Mouse (Mus musculus) embryonic facial prominence, embryonic 12.5 days (tissue): ENCODE data around the gene Cox8b. TPM values are rescaled to one million over a fixed set of nuclear protein-coding genes. Genes with fewer than 3 reads are reported as not detected.

Experiments
- ATAC-seq: fragments of 200-750 bp; cut with Nextera tagmentation; 2 replicates; pipeline ENCODE4 v1.8.0; 2017; ENCODE audit not compliant: insufficient number of reproducible peaks, insufficient read depth, low FRiP score, low TSS enrichment
- H3K27ac ChIP-seq: fragments of 300-500 bp; sonication (generic); 2 replicates; pipeline ENCODE4 v1.5.1; 2016; ENCODE audit warnings: mild to moderate bottlenecking
- H3K27me3 ChIP-seq: fragments of 300-500 bp; sonication (generic); 2 replicates; pipeline ENCODE4 v1.6.1; 2016; ENCODE audit warnings: mild to moderate bottlenecking, moderate library complexity
- H3K36me3 ChIP-seq: fragments of 300-500 bp; sonication (generic); 2 replicates; pipeline ENCODE4 v1.6.1; 2016; ENCODE audit warnings: mild to moderate bottlenecking
- H3K4me1 ChIP-seq: fragments of 300-500 bp; sonication (generic); 2 replicates; pipeline ENCODE4 v1.6.1; 2016
- H3K4me2 ChIP-seq: fragments of 300-500 bp; sonication (generic); replicated peaks from 2 replicates; pipeline ENCODE4 v1.6.1; 2016; ENCODE audit warnings: mild to moderate bottlenecking, moderate library complexity
- H3K4me3 ChIP-seq: fragments of 300-500 bp; sonication (generic); 2 replicates; pipeline ENCODE4 v1.5.1; 2016; ENCODE audit warnings: mild to moderate bottlenecking
- H3K9ac ChIP-seq: fragments of 300-500 bp; sonication (generic); 2 replicates; pipeline ENCODE4 v1.6.1; 2016; ENCODE audit warnings: mild to moderate bottlenecking, moderate library complexity
- H3K9me3 ChIP-seq: fragments of 300-500 bp; sonication (generic); 2 replicates; pipeline ENCODE4 v1.6.1; 2016; ENCODE audit warnings: mild to moderate bottlenecking, moderate library complexity
- WGBS: fragments of 180-500 bp; shearing (Covaris S2); methylation state at CpG from one replicate; pipeline ENCODE4 v1.1.7; 2016; 5-methylcytosine and 5-hydroxymethylcytosine counted together
- polyA plus RNA-seq: library from polyadenylated mRNA; unstranded; fragments of >200 nt; fragmentation: Nextera tagmentation; extraction: Ambion mirVana; gene quantifications from 2 replicates; pipeline ENCODE4 v1.2.1, GENCODE M21; 2016

The Cox8b gene
- polyA plus RNA-seq, 1 experiment from 2014 or later = 2.4 TPM

DNA sequence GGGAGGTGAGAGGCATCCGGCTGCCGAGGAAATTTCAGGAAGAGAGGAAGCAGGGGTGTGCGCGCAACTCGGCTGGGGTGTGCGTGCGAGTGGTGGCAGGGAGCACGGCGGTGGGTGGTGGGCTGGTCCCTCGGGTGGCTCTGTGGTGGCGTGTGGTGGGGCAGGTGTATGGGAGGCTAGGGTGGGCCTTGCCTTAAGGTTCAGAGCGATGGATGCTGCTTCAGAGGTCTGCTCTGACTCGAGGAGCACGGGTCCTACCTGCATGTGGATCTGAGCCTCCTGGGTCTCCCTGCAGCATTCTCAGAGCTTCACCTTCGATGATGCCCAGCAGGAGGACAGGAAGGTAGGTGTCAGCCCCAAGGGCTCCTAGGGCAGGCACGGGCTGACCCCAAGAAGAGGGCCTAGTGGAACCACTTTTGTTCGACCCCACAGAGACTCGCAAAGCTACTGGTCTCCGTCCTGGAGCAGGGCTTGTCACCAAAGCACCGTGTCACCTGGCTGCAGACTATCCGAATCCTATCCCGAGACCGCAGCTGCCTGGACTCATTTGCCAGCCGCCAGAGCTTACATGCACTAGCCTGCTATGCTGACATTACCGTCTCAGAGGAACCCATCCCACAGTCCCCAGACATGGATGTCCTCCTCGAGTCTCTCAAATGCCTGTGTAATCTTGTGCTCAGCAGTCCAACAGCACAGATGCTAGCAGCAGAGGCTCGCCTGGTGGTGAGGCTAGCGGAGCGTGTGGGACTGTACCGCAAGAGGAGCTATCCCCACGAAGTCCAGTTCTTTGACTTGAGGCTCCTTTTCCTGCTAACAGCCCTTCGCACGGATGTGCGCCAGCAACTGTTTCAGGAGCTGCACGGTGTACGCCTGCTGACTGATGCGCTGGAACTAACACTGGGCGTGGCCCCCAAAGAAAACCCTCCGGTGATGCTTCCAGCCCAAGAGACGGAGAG is 42.4 kb downstream of the Cox8b start, which contains the start of gene Bet1l:
Gene Bet1l, minus strand, starts transcription at position 28 of the 956 bp plus-strand sequence.
- H3K4me1 ChIP-seq = peaks cover 21% of the 10 kb centered on the region
- WGBS = 38% methylated on average over 40 of the region's 40 CpGs
- H3K9me3 ChIP-seq = no peaks in the 10 kb centered on the region
- ATAC-seq = peak; percentile 14
- H3K27ac ChIP-seq = peak within 1 kb of the TSS; percentile 87
- peak within 1 kb of the TSS; percentile 99 for H3K4me2 ChIP-seq
- H3K4me3 ChIP-seq = peak within 1 kb of the TSS; percentile 75
- H3K9ac ChIP-seq = peak within 1 kb of the TSS; percentile 89
- H3K36me3 ChIP-seq = peaks cover 57% of the 10 kb centered on the region
- no peaks in the 10 kb centered on the region for H3K27me3 ChIP-seq

DNA sequence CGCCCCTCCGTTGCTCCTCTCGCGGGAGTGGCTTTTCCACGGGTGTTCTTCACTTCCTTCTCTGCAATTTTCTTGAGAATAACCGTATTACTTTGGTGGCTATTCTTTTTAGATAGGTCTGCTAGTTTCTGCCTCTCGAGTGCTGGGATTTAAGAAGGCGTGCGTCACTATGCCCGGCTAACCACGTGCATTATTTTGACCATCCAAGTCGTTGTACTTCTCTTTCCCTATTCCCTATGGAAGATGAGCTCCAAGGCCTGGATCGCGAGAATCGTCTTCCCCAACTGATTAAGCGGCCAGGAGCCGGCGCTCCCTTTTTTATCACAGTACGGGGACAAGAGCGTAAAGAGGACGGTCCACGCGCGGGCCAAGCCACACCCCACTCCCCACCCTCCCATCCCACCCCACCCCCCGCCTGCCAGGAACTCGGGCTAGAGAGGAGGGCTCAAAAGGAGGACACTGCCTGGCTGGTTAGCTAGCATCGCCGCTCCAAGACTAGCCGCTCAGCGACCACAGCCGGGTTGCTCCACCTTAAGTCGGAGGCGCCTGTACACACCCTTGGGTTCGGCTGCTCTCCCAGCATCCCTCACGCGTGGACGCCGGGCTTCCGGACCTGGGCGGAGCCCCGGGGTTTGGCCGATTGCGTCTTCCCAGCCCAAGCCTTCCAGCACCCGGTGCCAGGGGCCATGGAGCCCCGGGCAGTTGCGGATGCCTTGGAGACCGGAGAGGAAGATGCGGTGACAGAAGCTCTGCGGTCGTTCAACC is 43.3 kb downstream of the Cox8b start, which contains the start of gene Ric8a:
Gene Ric8a, plus strand, starts transcription at position 173 of the 765 bp plus-strand sequence.
- H3K27me3 ChIP-seq = no peaks in the 10 kb centered on the region
- peaks cover 57% of the 10 kb centered on the region for H3K36me3 ChIP-seq
- peaks cover 21% of the 10 kb centered on the region for H3K4me1 ChIP-seq

DNA sequence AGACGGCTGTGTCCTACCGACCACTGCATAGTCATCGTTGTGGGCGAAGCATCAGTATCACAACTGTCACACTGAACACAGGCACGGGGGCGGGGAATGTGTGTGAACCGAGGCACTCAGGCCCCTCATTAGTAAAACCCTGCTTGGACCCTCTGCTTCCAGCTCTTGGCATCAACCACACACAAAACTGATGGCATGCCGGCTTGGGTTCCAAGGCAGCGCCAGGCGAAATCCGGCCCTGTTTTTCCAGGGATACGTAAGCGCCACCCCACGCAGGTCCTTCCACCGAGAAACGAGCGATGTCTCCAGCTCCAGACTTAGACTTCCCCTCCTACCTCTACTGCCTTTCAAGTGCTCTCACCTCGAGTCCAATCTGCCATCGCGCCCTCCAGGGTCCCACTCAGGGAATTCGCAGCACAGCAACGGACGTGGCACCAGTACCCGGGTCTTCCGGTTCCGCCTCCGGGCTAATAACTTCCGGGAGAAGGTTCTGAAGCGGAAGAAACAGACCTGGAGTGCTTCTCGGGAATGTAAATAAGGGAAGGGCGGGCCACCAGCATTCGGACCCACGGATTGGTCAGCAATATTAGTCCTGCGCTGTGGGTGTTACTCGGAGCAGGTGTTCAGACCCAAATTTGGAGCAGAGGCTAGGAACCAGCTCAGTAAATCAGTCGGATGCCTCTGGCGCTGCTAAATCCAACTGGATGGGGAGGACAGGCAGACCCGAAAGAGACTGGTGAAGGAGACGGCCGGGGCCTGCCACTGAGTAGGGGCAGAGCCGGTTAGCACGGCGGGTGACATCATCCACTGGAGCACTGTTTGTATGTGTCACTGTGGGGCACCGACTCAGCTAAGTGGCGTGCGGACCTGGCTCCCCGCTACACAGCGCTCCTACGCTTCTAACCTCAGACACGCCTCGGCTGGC is 44.1 kb downstream of the Cox8b start, which contains the start of gene Gm45785:
Gene Gm45785, minus strand, starts transcription at position 472 of the 925 bp plus-strand sequence.
- ATAC-seq = peak; percentile 61; the same call in 1 of the 2 replicates
- Histone ChIP-seq H3K27me3 (no peaks in the 10 kb centered on the region), H3K4me3 (peak within 1 kb of the TSS; percentile 75), H3K27ac (peak within 1 kb of the TSS; percentile 87), H3K9ac (peak within 1 kb of the TSS; percentile 89), H3K36me3 (peaks cover 55% of the 10 kb centered on the region), H3K9me3 (no peaks in the 10 kb centered on the region), H3K4me2 (peak within 1 kb of the TSS; percentile 99), H3K4me1 (peaks cover 21% of the 10 kb centered on the region)
- 1% methylated on average over 51 of the region's 51 CpGs for WGBS

More for the DNA sequence above, 43.3 kb downstream of the Cox8b start, which contains the start of gene Ric8a:
- Histone ChIP-seq H3K4me3 (peak within 1 kb of the TSS; percentile 75), H3K27ac (peak within 1 kb of the TSS; percentile 87), H3K4me2 (peak within 1 kb of the TSS; percentile 99), H3K9me3 (no peaks in the 10 kb centered on the region), H3K9ac (peak within 1 kb of the TSS; percentile 89)
- ATAC-seq = peak; percentile 74
- under 1% methylated on average over 49 of the region's 50 CpGs for WGBS

DNA sequence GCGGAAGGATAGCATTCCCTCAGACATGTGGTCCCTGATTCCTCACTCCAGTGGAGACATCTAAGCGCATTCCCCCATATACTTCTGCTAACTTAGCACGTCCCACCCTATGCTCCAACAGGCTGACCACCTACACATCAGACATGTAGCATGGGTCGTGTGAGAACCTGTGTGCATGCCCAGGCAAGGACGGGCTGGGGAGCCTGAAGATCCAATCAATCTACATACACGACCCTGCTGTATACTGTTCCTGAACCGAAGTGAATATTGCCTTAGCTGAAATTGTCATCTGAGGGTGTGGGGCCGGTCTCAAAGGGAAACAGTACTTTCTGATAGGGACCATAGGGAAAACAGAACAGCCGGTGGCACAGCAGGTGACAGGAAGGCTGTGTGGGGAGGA is 45.1 kb downstream of the Cox8b start:
- H3K27ac ChIP-seq = no peak overlapping the region

DNA sequence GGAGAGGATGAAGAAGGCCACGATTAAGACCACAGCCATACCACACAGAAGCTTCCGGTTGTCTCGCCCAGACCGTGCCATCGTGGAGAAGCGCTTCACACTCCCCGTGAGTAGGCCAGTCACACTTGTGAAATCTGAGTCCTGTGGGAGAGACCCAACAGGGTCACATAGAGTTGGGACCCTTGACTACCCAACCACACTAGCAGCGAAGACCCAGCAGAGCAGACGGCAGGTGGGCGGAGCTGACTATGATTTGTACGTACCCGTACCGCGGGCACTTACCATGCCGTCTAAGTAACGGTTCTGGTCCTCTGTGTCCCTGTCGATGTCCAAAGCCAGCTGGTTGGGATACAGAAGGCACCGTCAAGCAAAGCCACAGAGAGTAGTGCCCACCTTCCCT is 45.8 kb downstream of the Cox8b start:
- Histone ChIP-seq H3K4me2 (no peak overlapping the region), H3K27ac (no peak overlapping the region), H3K9ac (no peak overlapping the region), H3K36me3 (peaks cover 43% of the 10 kb centered on the region), H3K4me3 (no peak overlapping the region), H3K9me3 (no peaks in the 10 kb centered on the region), H3K27me3 (no peaks in the 10 kb centered on the region), H3K4me1 (peaks cover 21% of the 10 kb centered on the region)
- no peak for ATAC-seq
- 95% methylated on average over 18 of the region's 18 CpGs for WGBS

More for the DNA sequence above, 45.1 kb downstream of the Cox8b start:
- no peak for ATAC-seq
- Histone ChIP-seq H3K36me3 (peaks cover 49% of the 10 kb centered on the region), H3K4me2 (peak overlapping the region; percentile 99), H3K4me3 (peak overlapping the region; percentile 75), H3K4me1 (peaks cover 21% of the 10 kb centered on the region), H3K27me3 (no peaks in the 10 kb centered on the region), H3K9me3 (no peaks in the 10 kb centered on the region), H3K9ac (peak overlapping the region; percentile 89)
- WGBS = 79% methylated on average over 9 of the region's 9 CpGs

DNA sequence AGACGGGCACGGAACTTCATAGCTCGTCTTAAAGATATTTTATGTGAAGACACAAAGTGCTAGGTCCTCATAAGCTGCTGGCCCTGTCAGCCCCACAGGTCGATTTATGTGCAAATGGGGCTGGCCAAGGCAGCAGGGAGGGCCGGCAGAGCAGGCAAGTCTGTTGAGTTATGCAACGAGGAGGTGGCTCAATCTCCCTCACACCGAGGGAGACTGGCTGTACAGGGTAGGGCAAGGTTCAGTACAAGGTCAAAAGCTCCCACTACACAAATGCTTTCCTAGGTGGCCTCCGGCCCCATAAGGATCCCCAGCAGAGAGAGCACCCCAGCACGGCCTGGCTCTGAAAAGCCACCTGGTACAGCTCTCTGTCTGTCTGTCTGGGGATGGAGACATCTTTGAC is 46.9 kb downstream of the Cox8b start:
- no peak for ATAC-seq
- no peak overlapping the region for H3K9ac ChIP-seq
- H3K4me1 ChIP-seq = peaks cover 14% of the 10 kb centered on the region
- H3K27ac ChIP-seq = no peak overlapping the region
- 87% methylated on average over 9 of the region's 9 CpGs for WGBS
- H3K4me2 ChIP-seq = no peak overlapping the region
- H3K36me3 ChIP-seq = peaks cover 34% of the 10 kb centered on the region
- H3K9me3 ChIP-seq = no peaks in the 10 kb centered on the region
- no peak overlapping the region for H3K4me3 ChIP-seq
- H3K27me3 ChIP-seq = no peaks in the 10 kb centered on the region

DNA sequence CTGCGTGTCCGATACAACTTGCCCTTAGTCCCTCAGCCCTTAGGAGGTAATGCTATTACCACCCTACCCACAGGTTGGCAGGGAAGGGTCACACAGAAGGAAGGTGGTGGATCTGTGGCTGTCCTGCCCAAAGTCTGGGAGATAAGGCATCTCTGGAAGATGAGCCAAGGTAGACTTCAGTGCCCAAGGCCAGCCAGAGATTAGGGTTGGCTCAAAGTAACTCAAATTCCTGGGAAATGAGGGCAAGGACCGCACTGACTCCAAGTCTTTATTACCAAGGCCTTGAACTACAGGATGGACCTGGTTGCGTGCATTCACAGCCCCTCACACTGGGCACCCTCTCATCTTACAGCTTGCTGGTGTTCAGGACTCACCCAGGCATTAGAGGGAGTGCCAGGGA is 48.3 kb downstream of the Cox8b start:
- H3K27ac ChIP-seq = no peak overlapping the region
- H3K9ac ChIP-seq = no peak overlapping the region
- H3K36me3 ChIP-seq = peaks cover 34% of the 10 kb centered on the region
- WGBS = 96% methylated on average over 4 of the region's 4 CpGs
- H3K4me1 ChIP-seq = peaks cover 7% of the 10 kb centered on the region
- no peak overlapping the region for H3K4me3 ChIP-seq
- no peak overlapping the region for H3K4me2 ChIP-seq
- ATAC-seq = no peak
- H3K27me3 ChIP-seq = no peaks in the 10 kb centered on the region
- H3K9me3 ChIP-seq = no peaks in the 10 kb centered on the region

Other genes starting within 250 kb of the Cox8b start
- 0.01 and 0.03 TPM in 2 replicates for gene Olfr539, start 240.5 kb downstream of the Cox8b start, polyA plus RNA-seq
- gene Olfr45, start 218.5 kb downstream of the Cox8b start, polyA plus RNA-seq = not detected in 2 replicates
- not detected in 2 replicates for gene Olfr541, start 203.2 kb downstream of the Cox8b start, polyA plus RNA-seq
- gene Cyp2e1, start 136.7 kb downstream of the Cox8b start, polyA plus RNA-seq = not detected in 2 replicates
- 0.14 and 0.33 TPM in 2 replicates for gene Syce1, start 112.6 kb downstream of the Cox8b start, polyA plus RNA-seq
- 3.7 and 4.2 TPM in 2 replicates for gene Zfp941, start 78.3 kb downstream of the Cox8b start, polyA plus RNA-seq
- gene Urah, start 65.4 kb downstream of the Cox8b start, polyA plus RNA-seq = 2.1 and 2.6 TPM in 2 replicates
- not detected in 2 replicates for gene Scgb1c1, start 54.9 kb downstream of the Cox8b start, polyA plus RNA-seq
- gene Odf3, start 52.6 kb downstream of the Cox8b start, polyA plus RNA-seq = not detected in 2 replicates
- gene Gm45785, start 44.1 kb downstream of the Cox8b start, polyA plus RNA-seq = not detected in 2 replicates
- gene Ric8a, start 43.5 kb downstream of the Cox8b start, polyA plus RNA-seq = 69.2 and 76.6 TPM in 2 replicates
- 36.0 and 44.3 TPM in 2 replicates for gene Bet1l, start 42.9 kb downstream of the Cox8b start, polyA plus RNA-seq
- 274 and 291 TPM in 2 replicates for gene Psmd13, start 18.5 kb downstream of the Cox8b start, polyA plus RNA-seq
- 25.3 and 26.1 TPM in 2 replicates for gene Sirt3, start 18.1 kb downstream of the Cox8b start, polyA plus RNA-seq
- gene Nlrp6, start 20.5 kb upstream of the Cox8b start, polyA plus RNA-seq = 0.13 and 0.23 TPM in 2 replicates
- 23.0 and 24.4 TPM in 2 replicates for gene Pgghg, start 40.9 kb upstream of the Cox8b start, polyA plus RNA-seq
- gene Ifitm5, start 49.8 kb upstream of the Cox8b start, polyA plus RNA-seq = 4.2 and 4.5 TPM in 2 replicates
- gene Gm45717, start 55.5 kb upstream of the Cox8b start, polyA plus RNA-seq = 0.65 TPM in 1 of 2 replicates, not detected in the other
- 864 and 899 TPM in 2 replicates for gene Ifitm2, start 55.5 kb upstream of the Cox8b start, polyA plus RNA-seq
- gene Ifitm1, start 66.8 kb upstream of the Cox8b start, polyA plus RNA-seq = 35.5 and 37.6 TPM in 2 replicates
- gene Ifitm3, start 110.3 kb upstream of the Cox8b start, polyA plus RNA-seq = 48.0 and 52.4 TPM in 2 replicates
- 0.43 TPM in 1 of 2 replicates, not detected in the other for gene Ifitm6, start 117.5 kb upstream of the Cox8b start, polyA plus RNA-seq
- not detected in 2 replicates for gene Gm17387, start 128.7 kb upstream of the Cox8b start, polyA plus RNA-seq
- 35.2 and 39.2 TPM in 2 replicates for gene B4galnt4, start 160.7 kb upstream of the Cox8b start, polyA plus RNA-seq
- gene Pkp3, start 177.8 kb upstream of the Cox8b start, polyA plus RNA-seq = 13.3 and 16.2 TPM in 2 replicates
- 1.9 and 3.0 TPM in 2 replicates for gene Sigirr, start 200.1 kb upstream of the Cox8b start, polyA plus RNA-seq
- 2.2 and 2.5 TPM in 2 replicates for gene Ano9, start 217.4 kb upstream of the Cox8b start, polyA plus RNA-seq
- gene Ptdss2, start 221.9 kb upstream of the Cox8b start, polyA plus RNA-seq = 82.2 and 84.7 TPM in 2 replicates